Mouse (Mus musculus) limb, embryonic 11.5 days (tissue): ENCODE measurements around the gene Gm20538. TPM values are rescaled to one million over a fixed set of nuclear protein-coding genes. Genes with fewer than 3 reads are reported as not detected.

Experiments
- ATAC-seq: fragments of 200-750 bp; cut with Nextera tagmentation; 2 replicates; pipeline ENCODE4 v1.8.0; 2017; ENCODE audit warnings: low read depth; ENCODE audit not compliant: insufficient number of reproducible peaks, low FRiP score, low TSS enrichment
- DNase-seq: peaks from one replicate; pipeline ENCODE4 v3.0.0-alpha.2; 2015; ENCODE audit warnings: low spot score
- H3K27ac ChIP-seq: fragments of 300-500 bp; sonication (generic); replicated peaks from 2 replicates; pipeline ENCODE4 v1.5.1; 2014; ENCODE audit warnings: low read depth, mild to moderate bottlenecking, low read length
- H3K27me3 ChIP-seq: fragments of 300-500 bp; sonication (generic); 2 replicates; pipeline ENCODE4 v1.6.1; 2014; ENCODE audit warnings: mild to moderate bottlenecking, low read length, mixed read lengths; ENCODE audit not compliant: control insufficient read depth, insufficient read depth
- H3K36me3 ChIP-seq: fragments of 300-500 bp; sonication (generic); 2 replicates; pipeline ENCODE4 v1.6.1; 2014; ENCODE audit warnings: mild to moderate bottlenecking, low read length, moderate library complexity, mixed read lengths; ENCODE audit not compliant: control insufficient read depth, insufficient read depth
- H3K4me1 ChIP-seq: fragments of 300-500 bp; sonication (generic); 2 replicates; pipeline ENCODE4 v1.6.1; 2014; ENCODE audit warnings: low read length, mixed read lengths; ENCODE audit not compliant: control insufficient read depth, insufficient read depth
- H3K4me2 ChIP-seq: fragments of 300-500 bp; sonication (generic); 2 replicates; pipeline ENCODE4 v1.6.1; 2014; ENCODE audit warnings: low read depth, mild to moderate bottlenecking, moderate library complexity; ENCODE audit not compliant: severe bottlenecking
- H3K4me3 ChIP-seq: fragments of 300-500 bp; sonication (generic); 2 replicates; pipeline ENCODE4 v1.5.1; 2014; ENCODE audit warnings: low read depth, low read length
- H3K9ac ChIP-seq: fragments of 300-500 bp; sonication (generic); 2 replicates; pipeline ENCODE4 v1.6.1; 2014; ENCODE audit warnings: mild to moderate bottlenecking, low read length
- H3K9me3 ChIP-seq: fragments of 300-500 bp; sonication (generic); 2 replicates; pipeline ENCODE4 v1.6.1; 2016; ENCODE audit warnings: low read length; ENCODE audit not compliant: control insufficient read depth
- WGBS: fragments of 180-500 bp; shearing (Covaris S2); extraction: QIAGEN DNeasy Blood & Tissue Kit; methylation state at CpG from one replicate; pipeline ENCODE4 v1.1.7; 2014; 5-methylcytosine and 5-hydroxymethylcytosine counted together
- polyA plus RNA-seq: library from polyadenylated mRNA; unstranded; fragments of >200 nt; fragmentation: Nextera tagmentation; extraction: Ambion mirVana; gene quantifications from 2 replicates; pipeline ENCODE4 v1.2.1, GENCODE M21; 2014

Gene Gm20538
- not detected in 2 replicates for polyA plus RNA-seq

DNA sequence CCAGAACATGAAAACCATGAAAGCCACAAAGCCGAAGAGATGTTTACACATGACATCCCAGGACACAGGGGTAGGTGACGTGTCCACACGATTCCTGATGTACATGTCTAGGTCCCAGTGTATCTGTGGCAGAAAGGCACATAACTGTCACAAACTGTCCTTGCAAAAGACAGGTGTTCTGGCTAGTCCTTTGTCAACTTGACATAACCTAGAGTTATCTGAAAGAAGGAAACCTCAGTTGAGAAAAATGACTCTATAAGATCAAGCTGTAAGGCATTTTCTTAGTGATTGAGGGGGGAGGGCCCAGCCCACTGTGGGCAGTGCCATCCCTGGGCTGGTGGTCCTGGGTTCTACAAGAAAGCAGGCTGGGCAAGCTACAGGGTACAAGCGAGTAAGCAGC lies at the start of gene Gm20538:
Gene Gm20538 (minus strand): TSS at position 101 of the 400 bp plus-strand sequence.
- H3K9ac ChIP-seq = no peak within 1 kb of the TSS
- ATAC-seq = no peak
- H3K4me3 ChIP-seq = no peak within 1 kb of the TSS

DNA sequence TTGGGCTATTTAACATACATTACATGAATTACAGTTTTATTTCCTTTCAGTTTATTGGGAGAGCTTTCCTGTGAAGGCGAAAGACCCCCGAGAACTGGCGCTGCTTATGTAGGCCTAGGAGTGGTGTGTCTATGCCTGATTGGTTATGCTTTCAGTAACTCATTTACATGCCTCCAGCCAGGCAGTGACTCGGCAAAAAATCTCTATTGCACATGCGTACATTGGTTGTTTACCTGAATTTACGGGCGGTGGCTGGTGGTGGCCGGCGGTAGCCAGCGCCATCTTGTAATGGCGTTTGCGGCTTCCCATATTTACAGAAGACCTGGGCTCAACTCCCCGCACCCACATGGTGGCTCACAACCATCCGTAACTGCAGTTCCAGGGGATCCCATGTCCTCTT lies 41.5 kb upstream of the Gm20538 start:
- no peaks in the 10 kb centered on the region for H3K9me3 ChIP-seq
- DNase-seq (no peak), ATAC-seq (no peak)
- 95% methylated on average over 14 of the region's 14 CpGs for WGBS
- H3K27ac ChIP-seq = no peak overlapping the region
- H3K36me3 ChIP-seq = no peaks in the 10 kb centered on the region
- H3K4me2 ChIP-seq = no peak overlapping the region
- H3K4me3 ChIP-seq = no peak overlapping the region
- no peak overlapping the region for H3K9ac ChIP-seq
- H3K4me1 ChIP-seq = no peaks in the 10 kb centered on the region
- no peaks in the 10 kb centered on the region for H3K27me3 ChIP-seq

More for the DNA sequence above, at the start of gene Gm20538:
- Histone ChIP-seq H3K36me3 (peaks cover 21% of the 10 kb centered on the region), H3K9me3 (no peaks in the 10 kb centered on the region), H3K4me1 (peaks cover 7% of the 10 kb centered on the region), H3K27ac (no peak within 1 kb of the TSS), H3K4me2 (no peak within 1 kb of the TSS), H3K27me3 (no peaks in the 10 kb centered on the region)
- WGBS = 94% methylated on average over 4 of the region's 4 CpGs
- DNase-seq = no peak

DNA sequence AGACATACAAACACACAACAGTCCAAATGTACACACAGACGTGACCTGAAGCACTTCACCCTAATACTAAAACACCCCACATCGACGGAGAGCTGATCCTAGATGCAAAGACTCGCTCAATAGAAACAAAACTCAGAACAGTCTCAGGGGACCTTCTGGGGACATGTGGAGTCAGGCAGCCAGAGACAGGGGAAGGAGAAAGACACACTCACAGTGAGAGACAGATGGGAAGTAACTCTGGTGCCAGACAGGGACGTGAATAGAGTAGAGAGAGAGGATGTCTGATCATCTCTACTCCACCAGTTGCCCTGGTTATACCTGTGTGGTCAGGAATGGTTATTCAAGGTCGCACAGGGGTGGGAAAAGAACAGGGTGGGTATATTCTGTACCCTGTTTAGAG lies 39.0 kb upstream of the Gm20538 start:
- no peak overlapping the region for H3K4me3 ChIP-seq
- H3K27ac ChIP-seq = no peak overlapping the region
- no peaks in the 10 kb centered on the region for H3K4me1 ChIP-seq
- no peak for ATAC-seq
- no peak for DNase-seq
- no peaks in the 10 kb centered on the region for H3K9me3 ChIP-seq
- no peak overlapping the region for H3K9ac ChIP-seq
- no peak overlapping the region for H3K4me2 ChIP-seq
- WGBS = 83% methylated on average over 6 of the region's 6 CpGs
- H3K27me3 ChIP-seq = peaks cover 9% of the 10 kb centered on the region; the same call in 1 of the 2 replicates
- no peaks in the 10 kb centered on the region for H3K36me3 ChIP-seq

DNA sequence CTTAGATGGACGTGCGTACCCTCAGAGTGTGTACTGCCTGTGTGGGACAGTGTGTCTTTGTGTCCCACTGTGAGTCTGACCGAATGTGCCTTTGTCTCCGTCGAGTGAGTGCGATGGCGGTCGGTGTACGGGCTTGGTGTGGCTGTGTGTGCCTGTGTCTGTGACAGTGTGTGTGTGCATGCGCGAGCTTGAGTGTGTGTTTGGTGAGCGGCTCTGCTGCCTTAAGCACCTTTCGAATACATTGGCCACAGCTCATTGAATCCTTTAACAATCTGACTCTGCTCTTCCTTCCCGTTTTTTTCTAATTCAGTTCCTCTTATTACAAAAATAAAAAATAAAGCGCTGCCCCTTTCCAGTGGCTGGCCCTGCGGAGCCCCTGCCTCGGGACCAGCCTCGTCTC lies 38.4 kb upstream of the Gm20538 start:
- Histone ChIP-seq H3K4me1 (no peaks in the 10 kb centered on the region), H3K4me3 (no peak overlapping the region), H3K27me3 (peaks cover 9% of the 10 kb centered on the region; the same call in 1 of the 2 replicates), H3K9ac (no peak overlapping the region), H3K9me3 (no peaks in the 10 kb centered on the region), H3K36me3 (no peaks in the 10 kb centered on the region), H3K27ac (no peak overlapping the region), H3K4me2 (no peak overlapping the region)
- DNase-seq (no peak), ATAC-seq (no peak)
- WGBS = 90% methylated on average over 18 of the region's 18 CpGs

DNA sequence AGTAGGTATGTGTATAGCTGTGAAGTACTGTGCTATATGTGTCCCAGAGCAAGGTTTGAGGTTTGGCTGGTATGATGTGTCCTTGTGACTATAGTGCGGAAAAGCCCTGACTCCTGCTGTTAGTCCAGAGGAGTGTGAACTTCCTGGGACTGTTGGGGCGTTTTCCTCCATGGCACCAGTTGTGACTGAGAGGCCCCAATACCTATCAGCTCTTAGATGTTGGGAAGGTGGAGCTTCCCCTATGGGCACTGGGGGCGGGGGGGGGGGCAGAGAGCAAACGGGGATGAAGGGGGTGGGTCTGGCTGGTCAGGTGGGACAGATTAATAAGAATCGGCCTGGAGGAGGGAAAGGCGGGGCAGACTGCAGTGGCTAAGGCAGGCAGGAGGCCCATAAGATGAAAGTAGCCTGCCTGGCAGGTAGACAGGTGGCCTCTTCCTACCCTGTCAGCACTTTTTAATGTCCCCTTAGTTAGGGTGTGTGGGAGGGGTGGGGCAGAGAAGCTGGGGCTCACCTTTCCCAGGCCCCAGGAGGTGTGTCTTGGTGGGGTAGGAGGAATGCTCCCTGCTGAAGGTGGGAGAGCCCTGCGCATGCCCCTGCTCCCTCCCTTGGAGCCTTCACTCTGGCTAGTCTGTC lies 37.1 kb upstream of the Gm20538 start:
- no peak overlapping the region for H3K4me3 ChIP-seq
- ATAC-seq (no peak), DNase-seq (no peak)
- no peaks in the 10 kb centered on the region for H3K9me3 ChIP-seq
- peaks cover 16% of the 10 kb centered on the region; the same call in 1 of the 2 replicates for H3K27me3 ChIP-seq
- H3K4me2 ChIP-seq = no peak overlapping the region
- no peak overlapping the region for H3K9ac ChIP-seq
- WGBS = 33% methylated on average over 7 of the region's 7 CpGs
- H3K36me3 ChIP-seq = no peaks in the 10 kb centered on the region
- no peaks in the 10 kb centered on the region for H3K4me1 ChIP-seq
- H3K27ac ChIP-seq = no peak overlapping the region

DNA sequence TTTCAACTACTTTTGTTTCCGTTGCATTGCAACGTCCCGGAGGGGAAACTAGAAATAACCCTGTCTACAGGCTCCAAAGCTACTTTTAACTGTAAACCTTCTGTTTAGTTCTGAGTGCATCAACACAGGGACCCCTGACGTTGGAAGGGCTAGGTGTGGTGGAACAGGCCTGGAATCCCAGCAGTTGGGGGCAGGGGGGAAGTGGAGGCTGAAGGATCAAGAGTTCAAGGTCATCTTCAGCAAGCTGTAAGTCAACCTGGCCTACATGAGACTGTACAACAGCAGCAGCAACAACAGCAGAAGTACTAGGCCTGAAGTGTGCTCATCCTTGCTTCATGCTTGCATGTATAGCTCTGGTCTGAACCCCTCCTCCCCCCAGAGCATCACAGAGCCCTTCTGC lies 35.4 kb upstream of the Gm20538 start:
- Histone ChIP-seq H3K36me3 (no peaks in the 10 kb centered on the region), H3K9me3 (no peaks in the 10 kb centered on the region), H3K9ac (no peak overlapping the region), H3K4me2 (no peak overlapping the region), H3K4me3 (no peak overlapping the region), H3K27me3 (peaks cover 17% of the 10 kb centered on the region; the same call in 1 of the 2 replicates), H3K27ac (no peak overlapping the region), H3K4me1 (no peaks in the 10 kb centered on the region)
- DNase-seq (no peak), ATAC-seq (no peak)
- 32% methylated on average over 4 of the region's 4 CpGs for WGBS

DNA sequence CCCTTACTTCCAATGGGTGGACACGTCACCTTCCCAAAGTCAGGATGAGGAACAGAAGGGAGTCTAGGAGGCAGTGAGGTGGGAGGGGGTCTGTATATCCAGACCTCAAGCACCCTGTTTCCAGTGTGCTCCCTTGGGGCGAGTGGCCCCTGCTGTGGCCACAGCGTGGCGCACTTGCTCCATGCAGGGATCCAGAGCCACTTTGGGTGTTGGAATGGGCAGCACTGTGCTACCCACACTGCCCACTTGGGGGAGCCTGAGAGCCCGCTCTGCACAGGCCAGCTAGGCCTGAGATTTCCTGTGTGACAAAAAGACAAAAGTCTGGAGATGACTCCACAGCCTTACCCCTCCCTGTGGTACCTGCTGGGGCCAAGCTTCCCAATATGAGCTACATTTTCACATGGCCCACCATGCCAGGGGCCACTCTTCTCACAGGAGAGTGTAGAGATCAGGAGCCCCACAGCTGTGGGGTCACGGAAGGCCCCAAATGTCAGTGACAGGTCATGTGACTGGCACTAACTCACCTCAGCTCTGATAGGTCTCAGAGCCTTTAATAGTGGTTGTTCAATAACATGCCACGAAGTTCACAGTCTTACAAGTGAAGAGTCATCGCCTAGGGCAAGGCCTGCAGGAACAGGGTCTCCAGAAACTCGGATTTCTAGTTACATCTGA lies 30.1 kb upstream of the Gm20538 start:
- H3K4me1 ChIP-seq = no peaks in the 10 kb centered on the region
- H3K27ac ChIP-seq = no peak overlapping the region
- DNase-seq (peak; percentile 97), ATAC-seq (peak; percentile 75; the same call in 1 of the 2 replicates)
- no peak overlapping the region for H3K4me3 ChIP-seq
- no peak overlapping the region for H3K4me2 ChIP-seq
- WGBS = 35% methylated on average over 9 of the region's 9 CpGs
- H3K27me3 ChIP-seq = peaks cover 14% of the 10 kb centered on the region; the same call in 1 of the 2 replicates
- H3K36me3 ChIP-seq = 0 out of 2 replicates have a peak, but pooled peaks cover under 1% of the 10 kb centered on the region
- H3K9me3 ChIP-seq = no peaks in the 10 kb centered on the region
- no peak overlapping the region for H3K9ac ChIP-seq

DNA sequence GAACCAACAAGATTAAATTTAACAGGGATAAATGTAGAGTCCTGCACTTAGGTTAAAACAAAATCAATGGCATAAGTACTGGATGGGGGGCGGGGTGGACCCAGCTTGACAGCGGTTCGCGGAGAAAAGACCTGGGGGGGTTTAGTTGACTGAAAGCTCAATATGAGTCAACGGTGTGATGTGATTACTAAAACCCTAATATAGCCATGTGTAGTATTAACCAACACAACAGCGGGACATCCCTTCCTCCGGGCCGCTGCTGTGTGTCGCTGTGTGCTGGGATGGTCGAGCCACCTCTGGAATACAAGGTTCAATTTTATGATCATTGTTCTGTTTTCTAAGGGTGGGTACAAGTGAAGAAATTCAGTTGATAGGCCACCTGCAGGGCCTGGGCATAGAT lies 29.5 kb upstream of the Gm20538 start:
- no peak overlapping the region for H3K27ac ChIP-seq
- H3K4me2 ChIP-seq = no peak overlapping the region
- WGBS = 86% methylated on average over 10 of the region's 10 CpGs
- no peaks in the 10 kb centered on the region for H3K4me1 ChIP-seq
- 0 out of 2 replicates have a peak, but pooled peaks cover 2% of the 10 kb centered on the region for H3K36me3 ChIP-seq
- H3K9ac ChIP-seq = no peak overlapping the region
- DNase-seq (no peak), ATAC-seq (no peak)
- H3K4me3 ChIP-seq = no peak overlapping the region
- H3K9me3 ChIP-seq = no peaks in the 10 kb centered on the region
- peaks cover 10% of the 10 kb centered on the region; the same call in 1 of the 2 replicates for H3K27me3 ChIP-seq
